Mouse (Mus musculus) kidney, adult 9 months (tissue): Measurements from ENCODE around the gene Myadm.
"Not testable (repeated sequence)": the region's sequence is repeated elsewhere in the genome, so short reads cannot be mapped to it uniquely, and the experiment has no call there.

ENCODE experiments used
- DNase-seq: peaks from one replicate; pipeline ENCODE4 v3.0.0; 2022

Gene Myadm

GRCm38 (mm10) chr7:3288976-3289970 lies at the start of gene Myadm, which contains the start of gene Prkcg:
Gene Myadm (plus strand): TSS chr7:3289080.
Gene Prkcg (plus strand): TSS chr7:3289179.
- DNase-seq = peak; percentile 63

GRCm38 (mm10) chr7:3239193-3239592 lies 49.7 kb upstream of the Myadm start:
- DNase-seq = no peak

- DNase-seq = no peak
Measured at GRCm38 (mm10) chr7:3260701-3261100, 28.2 kb upstream of the Myadm start.

GRCm38 (mm10) chr7:3261446-3261845 lies 27.4 kb upstream of the Myadm start:
- no peak for DNase-seq

- DNase-seq = peak; percentile 37
Measured at GRCm38 (mm10) chr7:3262789-3263188, 26.1 kb upstream of the Myadm start.

GRCm38 (mm10) chr7:3264390-3265022 lies 24.4 kb upstream of the Myadm start:
- no peak for DNase-seq

- DNase-seq = no peak
Measured at GRCm38 (mm10) chr7:3265311-3265710, 23.6 kb upstream of the Myadm start.

GRCm38 (mm10) chr7:3267261-3267660 lies 21.6 kb upstream of the Myadm start:
- DNase-seq = no peak

GRCm38 (mm10) chr7:3267888-3268287 lies 21.0 kb upstream of the Myadm start:
- no peak for DNase-seq

- DNase-seq = no peak
Measured at GRCm38 (mm10) chr7:3268291-3268690, 20.6 kb upstream of the Myadm start.

- DNase-seq = no peak
Measured at GRCm38 (mm10) chr7:3272206-3272605, 16.7 kb upstream of the Myadm start.

GRCm38 (mm10) chr7:3275455-3276170 lies 13.3 kb upstream of the Myadm start:
- DNase-seq = peak; percentile 43

- not testable (repeated sequence) for DNase-seq
Measured at GRCm38 (mm10) chr7:3276781-3277180, 12.1 kb upstream of the Myadm start.

GRCm38 (mm10) chr7:3280080-3280653 lies 8.7 kb upstream of the Myadm start:
- no peak for DNase-seq

GRCm38 (mm10) chr7:3280654-3281153 lies 8.2 kb upstream of the Myadm start:
- DNase-seq = no peak

- no peak for DNase-seq
Measured at GRCm38 (mm10) chr7:3281741-3282140, 7.1 kb upstream of the Myadm start.

- DNase-seq = no peak
Measured at GRCm38 (mm10) chr7:3283081-3283875, 5.6 kb upstream of the Myadm start.

GRCm38 (mm10) chr7:3284604-3285003 lies 4.3 kb upstream of the Myadm start:
- DNase-seq = no peak

GRCm38 (mm10) chr7:3286036-3286435 lies 2.8 kb upstream of the Myadm start:
- no peak for DNase-seq

GRCm38 (mm10) chr7:3287186-3287585 lies 1.7 kb upstream of the Myadm start:
- DNase-seq = no peak

- peak; percentile 95 for DNase-seq
Measured at GRCm38 (mm10) chr7:3290257-3291033, 1.6 kb downstream of the Myadm start.
